Mouse (Mus musculus) CH12.LX (cell line): Measurements from ENCODE around the gene Lrrc28.

Experiments used
- CHD2 ChIP-seq: IDR thresholded peaks from 2 replicates; pipeline ENCODE4 v1.6.1; 2011; ENCODE audit warnings: low read length, improper control_type of control experiment
- CTCF ChIP-seq, 2 experiments: IDR thresholded peaks in 1 of 2; conservative IDR thresholded peaks in 1 of 2; 2 replicates each; pipeline ENCODE4 v1.5.1; 2011 to 2012; ENCODE audit warnings: low read depth in 2 of 2, low read length in 2 of 2, improper control_type of control experiment in 1 of 2, inconsistent platforms in 1 of 2, mild to moderate bottlenecking in 1 of 2, moderate library complexity in 1 of 2
- IRF4 ChIP-seq: IDR thresholded peaks from 2 replicates; pipeline ENCODE4 v1.6.1; 2014; ENCODE audit warnings: low read depth, mild to moderate bottlenecking, inconsistent platforms, low read length, improper control_type of control experiment
- MAFK ChIP-seq: IDR thresholded peaks from 2 replicates; pipeline ENCODE4 v1.6.1; 2011; ENCODE audit warnings: low read length, improper control_type of control experiment; ENCODE audit not compliant: insufficient replicate concordance
- POLR2A ChIP-seq: IDR thresholded peaks from 2 replicates; pipeline ENCODE4 v1.6.1; 2011; ENCODE audit warnings: low read depth, mild to moderate bottlenecking, improper control_type of control experiment, low read length
- RAD21 ChIP-seq: IDR thresholded peaks from 2 replicates; pipeline ENCODE4 v1.6.1; 2011; ENCODE audit warnings: low read depth, mild to moderate bottlenecking, low read length, improper control_type of control experiment, moderate library complexity

- no peak for TF ChIP-seq CTCF (conservative IDR thresholded peaks at IDR 0.05 in 1 of 2, IDR thresholded peaks at IDR 0.05 in 1 of 2; ENCODE audit: low read depth in 2 of 2, low read length in 2 of 2)
- TF ChIP-seq RAD21, result no peak
- no peak for TF ChIP-seq CHD2
- no peak for TF ChIP-seq POLR2A
- no peak for TF ChIP-seq IRF4
- TF ChIP-seq MAFK, result no peak
These were observed 2.1 kb downstream of the Lrrc28 start for GRCm38 (mm10) chr7:67642955-67643354.
